Mouse (Mus musculus) gastrocnemius, postnatal 25 days (tissue): ENCODE results near the gene Chm. TPM values are rescaled to one million over a fixed set of nuclear protein-coding genes. Genes with fewer than 3 reads are reported as not detected.
"Not testable (repeated sequence)": the region's sequence is repeated elsewhere in the genome, so short reads cannot be mapped to it uniquely, and the experiment has no call there.

Source experiments
- DNase-seq: peaks from one replicate; pipeline ENCODE4 v3.0.0; 2022
- long read RNA-seq, 2 experiments: library from polyadenylated mRNA; stranded (forward); transcript quantifications; one replicate each; pipeline ENCODE4 v2.0.0; 2021
- microRNA-seq, 2 experiments: library from miRNA; unstranded; fragments of <30 nt; microRNA quantifications; one replicate each; pipeline ENCODE4 v1.2.0; 2021; ENCODE audit warnings: borderline replicate concordance in 2 of 2
- total RNA-seq, 2 experiments: library from RNA; stranded (reverse); gene quantifications; 1 replicate in 1 of 2; 2 replicates in 1 of 2; pipeline ENCODE4 v1.2.3; 2021

Gene Chm
- total RNA-seq: 10 to 100 TPM; 10.1 to 11.0 TPM
- long read RNA-seq, experiment 1, full-length matches to known transcripts: 2 of 6 reads
- long read RNA-seq, experiment 1, partial matches to known transcripts: 0 of 6 reads
- long read RNA-seq, experiment 1, other reads (novel, unspliced or antisense): 4 of 6 reads
- long read RNA-seq, experiment 2, full-length matches to known transcripts: 4 of 9 reads
- long read RNA-seq, experiment 2, partial matches to known transcripts: 0 of 9 reads
- long read RNA-seq, experiment 2, other reads (novel, unspliced or antisense): 5 of 9 reads

DNA sequence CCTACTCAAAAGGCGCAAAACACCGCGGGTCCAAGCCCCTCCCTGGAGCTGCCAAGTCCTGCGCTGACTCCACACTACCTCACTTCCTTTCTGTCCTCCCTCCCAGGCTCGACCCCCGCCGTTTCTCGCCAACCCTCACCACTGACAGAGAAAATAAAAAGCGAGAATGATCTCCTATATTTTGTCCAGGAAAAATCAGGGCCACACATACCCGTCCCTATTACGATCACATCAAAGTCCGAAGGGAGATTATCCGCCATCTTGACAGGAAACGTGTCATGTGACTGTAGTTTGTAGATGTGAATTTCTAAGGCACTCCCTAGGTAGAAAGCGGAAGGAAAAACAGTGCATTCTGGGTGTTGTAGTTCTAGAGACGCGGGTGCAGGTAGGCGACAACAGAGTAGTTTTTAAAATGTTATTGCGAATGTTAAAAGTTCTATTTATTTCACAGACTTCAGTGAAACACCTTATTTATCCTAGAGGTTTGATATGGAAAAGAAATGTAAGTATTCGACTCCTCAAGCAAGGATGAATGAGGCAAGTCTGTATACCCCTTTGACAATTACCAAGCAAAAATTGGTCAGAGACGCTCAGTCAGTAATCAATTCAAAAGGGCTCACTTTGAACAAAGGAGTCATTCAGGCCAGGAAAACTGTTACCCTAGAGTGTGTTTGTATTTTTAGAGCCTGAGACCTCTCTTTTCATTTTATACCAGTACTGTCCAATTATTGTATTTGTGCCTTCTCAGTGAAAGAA, at the start of gene Chm:
Chm (minus strand) TSS at position 288 of the 756 bp plus-strand sequence.
- peak; percentile 13 for DNase-seq

- no peak for DNase-seq
Observed at GRCm38 (mm10) chrX:113193901-113194300, 8.6 kb upstream of the Chm start.

- no peak for DNase-seq
Observed at GRCm38 (mm10) chrX:113184569-113185229, 618 bp downstream of the Chm start.

- DNase-seq: not testable (repeated sequence)
Observed at GRCm38 (mm10) chrX:113180856-113181255, 4.5 kb downstream of the Chm start.

DNA sequence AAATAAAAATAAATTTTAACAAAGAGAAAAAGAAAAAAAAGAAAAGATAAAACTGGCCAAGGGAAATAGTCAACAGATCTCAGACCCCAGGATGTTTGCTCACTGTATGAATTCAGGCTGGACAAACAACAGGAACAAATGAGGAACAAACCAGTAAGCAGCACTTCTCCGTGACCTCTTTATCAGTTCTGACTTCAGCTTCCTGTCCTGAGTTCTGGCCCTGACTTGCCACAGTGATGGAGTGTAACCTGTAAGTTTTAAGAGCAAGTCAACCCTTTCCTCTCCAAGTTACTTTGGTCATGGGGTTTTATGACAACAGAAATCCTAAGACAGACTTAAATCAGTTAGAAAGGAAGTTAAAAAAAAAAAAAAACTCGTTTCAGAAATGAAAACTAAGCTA, 12.6 kb downstream of the Chm start:
- DNase-seq: no peak

GRCm38 (mm10) chrX:113172271-113172670, 13.0 kb downstream of the Chm start:
- no peak for DNase-seq

GRCm38 (mm10) chrX:113160268-113160860, 25.0 kb downstream of the Chm start:
- no peak for DNase-seq

DNA sequence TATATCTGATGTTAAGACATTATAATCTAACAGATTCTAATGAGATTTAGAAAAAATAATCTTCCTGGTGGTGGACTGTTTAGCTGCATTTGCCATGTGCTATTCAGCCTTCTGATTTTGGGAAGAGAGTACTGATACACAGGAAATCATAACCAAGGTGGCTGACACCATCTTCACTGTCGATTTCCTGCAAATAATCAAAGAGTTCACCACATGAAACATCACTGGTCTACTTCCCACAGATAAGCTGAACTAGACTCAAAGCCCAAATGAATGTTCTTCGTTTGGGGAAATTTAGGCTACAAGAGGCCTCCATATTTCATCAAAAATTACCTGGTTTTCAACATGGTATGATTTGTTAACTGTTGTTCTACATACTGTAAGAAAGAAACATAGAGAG, 101.1 kb downstream of the Chm start:
- no peak for DNase-seq

GRCm38 (mm10) chrX:113076053-113076452, 109.3 kb downstream of the Chm start:
- DNase-seq: no peak

GRCm38 (mm10) chrX:113074823-113075222, 110.5 kb downstream of the Chm start:
- no peak for DNase-seq

DNA sequence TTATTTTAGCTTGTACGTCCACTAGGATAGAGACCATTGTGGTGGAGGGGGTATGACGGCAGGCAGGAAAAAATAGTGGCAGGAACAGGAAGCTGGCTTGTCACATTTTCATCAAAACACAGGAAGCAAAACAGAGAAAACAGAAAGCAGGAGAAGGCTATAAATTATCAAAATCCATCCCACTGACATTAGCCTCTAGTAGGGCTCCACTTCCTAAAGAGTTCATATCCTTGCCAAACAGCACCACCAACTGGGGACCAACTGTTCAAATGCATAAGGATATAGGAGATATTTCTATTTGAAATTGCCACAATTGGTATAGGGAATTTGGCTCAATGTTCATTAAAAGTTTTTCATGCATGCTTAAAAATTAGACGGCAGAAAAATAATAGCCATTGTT, 181.7 kb downstream of the Chm start:
- DNase-seq: no peak

- no peak for DNase-seq
Observed at GRCm38 (mm10) chrX:113002192-113002591, 183.1 kb downstream of the Chm start.

Small RNAs within 50 kb of the gene (microRNA-seq; reads per million reads assigned to microRNA genes)
- gene Mir361: 2,234 to 2,610 reads per million in 2 experiments

Other genes starting within 250 kb of the Chm start
- under 1 TPM; 0.08 to 0.38 TPM for gene Dach2, start 112.0 kb upstream of the Chm start, total RNA-seq